Mouse (Mus musculus): ENCODE measurements at regions not wholly inside any gene's neighbourhood (a gene's known extent, or its start where the extent isn't known, plus 50 kb on each side); places are given as distances from the start of the nearest gene placed in this dataset.

DNA sequence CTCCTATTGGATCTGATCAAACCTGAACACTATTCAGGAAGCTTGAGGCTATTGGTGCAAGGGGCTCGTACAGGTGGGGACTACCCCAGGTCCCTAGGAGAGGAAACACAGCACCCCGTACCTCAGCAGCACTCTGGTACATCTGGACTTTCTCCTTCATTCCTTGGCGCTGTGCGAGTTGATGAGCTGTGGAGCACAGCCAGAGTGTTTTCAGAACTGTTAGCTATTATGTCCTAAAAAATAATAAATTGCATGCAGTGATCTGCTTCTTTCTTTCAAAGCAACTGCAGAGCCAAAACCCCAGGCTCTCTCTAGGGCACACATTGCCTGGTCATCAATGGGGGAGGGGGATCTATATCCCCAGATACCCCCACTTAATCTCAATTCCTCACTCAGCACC is 122.6 kb downstream of the Gm12728 start:
- no peak for DNase-seq (ENCODE audit: low spot score in 2 of 2)

DNA sequence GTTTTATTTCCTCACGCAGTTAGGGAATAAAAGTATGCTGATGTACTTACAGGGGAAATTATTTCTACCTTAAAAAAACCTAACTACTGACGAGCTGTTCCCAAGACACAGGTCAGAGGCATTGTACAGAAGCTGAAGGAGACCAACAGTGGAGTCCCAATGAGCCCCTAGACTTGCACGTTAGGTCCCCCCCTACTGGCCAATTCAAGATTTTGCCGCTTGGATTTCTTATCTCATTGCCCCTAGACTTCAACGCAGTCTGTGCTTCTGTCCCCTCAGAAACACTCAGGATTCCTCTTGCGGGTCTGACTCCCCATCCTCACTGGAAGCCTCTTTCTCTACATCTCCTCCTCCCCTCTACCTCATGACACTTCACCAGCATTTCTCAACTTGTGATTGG is 125.3 kb downstream of the Gm12728 start:
- peak in 1 of 2 experiments; percentile 22 for DNase-seq (ENCODE audit: low spot score in 2 of 2)

DNA sequence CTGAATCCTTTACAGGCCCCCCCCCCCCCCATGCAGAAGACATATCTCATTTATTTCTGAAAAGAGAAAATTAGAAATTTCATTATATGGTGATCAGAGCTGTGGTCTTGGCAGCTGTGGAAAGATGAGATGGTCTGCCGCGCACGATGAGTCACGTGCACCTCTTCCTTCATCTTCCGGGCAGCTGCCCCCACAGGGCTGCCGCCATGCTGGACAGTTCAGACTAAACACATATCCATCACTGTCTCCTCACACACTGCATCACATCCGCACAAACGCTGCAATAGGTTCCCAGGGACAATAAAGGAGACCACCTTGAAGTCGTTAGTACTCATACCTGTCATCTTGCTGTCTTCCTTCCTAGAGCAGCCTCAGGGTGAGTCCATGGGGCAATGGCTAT is 126.6 kb downstream of the Gm12728 start:
- no peak for DNase-seq (ENCODE audit: low spot score in 2 of 2)

DNA sequence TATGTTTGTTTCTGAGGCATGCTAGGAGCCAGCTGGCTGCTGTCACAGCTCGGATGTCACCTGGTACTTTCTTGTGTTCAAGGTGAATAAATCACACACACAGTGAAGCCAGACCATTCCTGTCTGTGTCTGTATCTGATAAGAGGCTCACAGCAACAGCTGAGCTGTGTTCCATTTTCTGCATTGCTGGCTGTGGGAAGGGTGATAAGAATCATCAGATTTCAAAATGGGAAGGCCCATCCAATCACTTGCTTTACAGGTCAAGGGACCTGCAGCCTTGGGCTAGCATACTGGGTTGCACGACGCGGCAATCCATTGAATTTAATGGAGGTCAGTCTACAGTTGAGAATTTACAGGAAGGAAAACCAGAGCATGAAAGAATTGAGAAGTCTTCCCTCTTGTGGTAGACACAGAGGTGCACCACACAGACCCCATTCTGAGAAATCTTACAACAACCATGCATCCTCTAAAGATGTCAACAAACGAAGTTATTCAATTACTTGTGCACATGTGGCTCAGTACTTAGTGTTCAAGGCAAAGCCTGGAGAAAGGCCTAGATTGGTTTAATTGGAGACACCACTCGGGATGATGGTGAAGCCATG is 135.2 kb downstream of the Gm12728 start:
- DNase-seq (ENCODE audit: low spot score in 2 of 2): no peak

DNA sequence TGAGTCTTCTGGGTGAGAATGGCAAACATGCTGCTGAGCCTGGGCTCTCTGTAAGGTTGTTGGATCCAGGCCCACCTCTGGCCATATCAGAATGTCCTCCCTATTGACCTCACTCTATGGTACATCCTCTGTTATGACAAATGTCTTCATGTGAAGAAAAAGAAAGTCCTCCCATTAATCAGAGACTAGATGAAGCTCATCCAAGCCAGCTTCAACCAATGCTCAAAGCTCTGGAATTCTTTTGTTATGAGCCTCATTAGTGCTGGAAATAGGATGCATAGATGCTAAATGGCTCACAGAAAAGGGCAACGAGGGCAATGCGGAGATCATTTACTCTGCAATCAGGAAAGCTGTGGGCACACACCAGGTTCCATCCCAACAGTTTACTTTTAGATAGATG is 135.8 kb downstream of the Gm12728 start:
- DNase-seq (ENCODE audit: low spot score in 2 of 2): no peak

DNA sequence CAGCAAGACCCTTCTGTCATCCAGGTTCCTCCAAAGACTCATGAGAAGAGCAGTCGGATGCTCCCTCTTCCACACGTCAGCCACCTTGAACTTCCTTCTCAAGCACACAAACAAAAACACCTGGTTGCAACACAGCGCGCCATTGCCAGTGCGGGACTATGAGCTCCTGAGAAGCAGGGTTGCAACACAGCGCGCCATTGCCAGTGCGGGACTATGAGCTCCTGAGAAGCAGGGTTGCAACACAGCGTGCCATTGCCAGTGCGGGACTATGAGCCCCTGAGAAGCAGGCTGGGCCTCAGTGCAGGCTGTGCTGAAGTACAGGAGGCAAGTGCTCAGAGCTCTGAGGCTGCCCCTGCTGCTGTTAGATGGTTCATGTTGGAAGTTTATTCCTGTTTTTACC is 140.0 kb downstream of the Gm12728 start:
- no peak for DNase-seq (ENCODE audit: low spot score in 2 of 2)

DNA sequence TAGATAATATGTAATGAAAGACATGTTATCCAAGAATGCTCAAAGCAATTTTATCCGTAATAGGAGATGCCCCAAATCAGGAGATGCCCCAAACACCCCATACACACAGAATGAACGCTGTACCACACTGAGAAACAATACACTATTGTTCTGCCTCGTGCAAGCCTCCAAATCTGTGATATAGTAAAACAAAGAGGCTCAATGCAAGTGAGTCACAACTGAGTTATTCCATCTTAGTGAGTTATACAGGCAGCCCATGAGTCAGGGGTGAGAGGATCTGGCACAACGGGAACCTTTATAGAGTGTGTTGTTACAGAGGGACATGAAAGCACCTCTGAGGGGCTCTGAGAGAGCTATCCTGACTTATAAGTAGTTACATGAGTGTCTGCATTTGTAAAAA is 145.3 kb downstream of the Gm12728 start:
- no peak for DNase-seq (ENCODE audit: low spot score in 2 of 2)

DNA sequence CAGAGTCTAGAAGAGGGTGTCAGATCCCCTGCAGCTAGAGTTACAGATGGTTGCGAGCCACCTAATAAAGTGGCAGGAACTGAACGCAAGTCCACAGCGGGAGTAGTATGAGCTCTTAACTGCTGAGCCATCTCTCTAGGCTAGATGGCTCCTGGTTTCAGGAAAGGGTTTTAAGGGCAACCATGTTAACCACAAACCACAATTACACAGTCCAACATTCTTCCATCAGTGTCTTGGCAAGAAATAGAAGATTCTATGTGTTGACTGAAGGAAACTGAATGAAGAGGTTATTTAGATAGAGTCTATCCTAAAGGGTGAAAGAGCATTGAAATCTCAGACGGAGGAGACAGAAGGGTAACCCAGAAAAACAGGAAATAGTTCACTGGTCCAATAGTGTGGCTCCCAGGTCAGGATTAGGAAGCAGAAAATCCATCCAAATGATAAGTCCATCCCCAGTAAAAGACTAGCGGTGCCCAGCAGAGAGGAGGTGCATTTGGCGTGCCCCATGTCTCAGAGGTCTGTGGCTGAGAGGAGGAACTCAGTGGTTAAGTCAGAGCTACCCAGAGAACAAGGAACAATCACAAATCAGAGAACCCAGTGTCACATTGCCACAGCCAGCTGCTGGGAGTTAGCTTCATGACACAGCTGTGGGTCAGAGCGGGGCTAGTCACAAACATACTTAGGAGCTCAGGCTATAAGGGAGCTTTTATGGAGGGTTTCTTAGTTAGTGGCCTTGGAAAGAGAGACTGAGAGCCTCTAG is 147.3 kb downstream of the Gm12728 start:
- DNase-seq (ENCODE audit: low spot score in 2 of 2): no peak

DNA sequence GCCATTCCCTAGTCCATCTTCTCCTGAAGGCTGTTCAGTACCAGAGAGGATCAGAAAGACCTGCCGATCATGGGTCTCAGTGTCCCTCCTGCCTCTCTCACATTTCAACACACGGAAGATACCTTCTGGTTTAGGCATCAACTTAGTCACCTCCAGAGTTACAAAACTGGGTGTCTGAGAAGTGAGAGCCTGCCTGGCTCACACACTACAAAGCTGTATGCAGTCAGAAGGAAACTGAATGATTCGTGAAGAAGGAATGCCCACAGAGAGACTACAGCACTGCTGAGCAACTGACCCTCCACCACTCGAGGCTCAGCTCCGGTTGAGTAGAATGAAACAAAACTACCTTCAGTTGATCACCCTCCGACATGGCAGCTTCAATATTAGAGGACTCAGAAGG is 147.9 kb downstream of the Gm12728 start:
- no peak for DNase-seq (ENCODE audit: low spot score in 2 of 2)

DNA sequence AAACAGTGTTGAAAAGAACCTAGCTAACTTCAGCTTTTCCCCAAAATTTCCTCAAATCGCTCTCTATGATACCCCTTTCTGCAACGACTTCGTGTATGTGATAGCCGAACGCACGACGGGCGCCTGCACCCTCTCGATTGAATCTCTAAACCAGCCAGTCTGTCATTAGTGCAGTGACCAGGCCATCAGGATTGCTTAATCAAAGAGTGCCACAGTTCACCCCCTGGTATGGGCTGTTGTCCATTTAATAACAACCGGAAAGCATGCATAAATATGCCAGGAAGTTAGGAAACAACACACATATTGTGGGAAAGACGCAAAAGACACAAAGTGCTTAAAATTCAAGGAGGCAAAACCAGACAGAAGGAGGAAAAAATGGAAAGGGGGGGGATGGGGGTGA is 149.2 kb downstream of the Gm12728 start:
- no peak for DNase-seq (ENCODE audit: low spot score in 2 of 2)

DNA sequence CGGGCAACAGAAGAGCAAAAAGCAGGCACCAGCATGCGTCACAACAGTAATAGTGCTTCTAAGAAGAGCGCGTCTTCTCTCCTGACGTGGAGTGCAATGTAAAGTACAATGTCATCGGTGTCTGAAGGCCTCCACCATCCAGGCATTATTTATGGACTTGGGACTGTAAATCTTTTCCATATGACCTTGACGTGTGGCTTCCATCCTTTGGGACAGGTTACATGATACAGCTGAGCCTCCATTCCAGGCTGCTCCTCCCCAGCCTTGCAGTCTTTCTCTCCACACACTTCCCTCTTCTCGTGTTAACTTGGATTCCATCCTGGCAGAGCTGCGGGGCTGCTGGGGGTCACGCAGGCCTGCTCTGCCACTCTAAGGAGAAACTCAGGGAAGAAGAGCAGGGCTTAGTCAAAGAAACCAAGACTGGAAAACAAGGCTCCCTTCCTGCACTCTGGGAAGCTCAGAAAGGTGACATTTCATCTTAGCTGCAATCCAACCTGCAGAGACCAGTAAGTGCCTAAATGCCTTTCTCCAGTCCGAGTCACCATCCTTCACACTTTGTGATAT is 150.0 kb downstream of the Gm12728 start:
- no peak for DNase-seq (ENCODE audit: low spot score in 2 of 2)

DNA sequence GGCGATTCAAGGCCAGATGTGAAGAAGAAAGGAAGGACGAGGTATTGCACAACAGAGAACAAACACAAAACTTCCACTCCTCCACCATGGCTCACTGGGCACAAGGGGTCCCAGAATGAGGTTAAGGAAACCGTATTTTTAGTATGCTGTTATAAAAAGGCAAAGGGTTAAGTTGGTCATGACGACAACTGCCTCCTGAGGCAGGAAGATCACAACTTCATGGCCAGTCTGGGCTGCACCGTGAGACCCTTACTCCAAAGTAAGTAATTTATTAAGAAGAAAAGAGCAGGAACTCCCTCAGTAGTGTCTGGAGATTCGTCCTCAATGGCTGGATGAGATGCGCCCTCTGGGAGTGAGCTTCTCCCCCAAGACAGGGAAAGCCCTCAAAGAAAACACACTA is 151.2 kb downstream of the Gm12728 start:
- DNase-seq (ENCODE audit: low spot score in 2 of 2): no peak

DNA sequence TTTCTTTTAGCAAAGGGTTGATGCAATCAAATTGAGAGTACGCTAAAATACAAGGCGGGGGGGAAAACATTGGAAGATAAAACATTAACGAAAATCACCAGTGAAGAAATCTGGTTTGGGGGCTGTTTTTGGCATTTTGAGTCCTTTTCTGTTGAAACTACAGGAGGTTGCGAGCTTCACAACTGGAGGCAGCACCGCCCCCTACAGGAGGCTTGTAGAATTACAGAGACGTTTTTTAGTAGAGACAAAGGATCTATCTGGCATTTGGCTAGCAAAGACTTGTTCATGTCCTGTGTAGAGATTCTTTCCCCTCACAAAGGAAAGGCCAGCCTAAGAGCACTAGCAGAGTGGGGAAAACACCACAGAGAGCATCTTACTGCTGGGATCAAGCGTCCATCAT is 152.1 kb downstream of the Gm12728 start:
- DNase-seq (ENCODE audit: low spot score in 2 of 2): peak; percentile 42 to 58

DNA sequence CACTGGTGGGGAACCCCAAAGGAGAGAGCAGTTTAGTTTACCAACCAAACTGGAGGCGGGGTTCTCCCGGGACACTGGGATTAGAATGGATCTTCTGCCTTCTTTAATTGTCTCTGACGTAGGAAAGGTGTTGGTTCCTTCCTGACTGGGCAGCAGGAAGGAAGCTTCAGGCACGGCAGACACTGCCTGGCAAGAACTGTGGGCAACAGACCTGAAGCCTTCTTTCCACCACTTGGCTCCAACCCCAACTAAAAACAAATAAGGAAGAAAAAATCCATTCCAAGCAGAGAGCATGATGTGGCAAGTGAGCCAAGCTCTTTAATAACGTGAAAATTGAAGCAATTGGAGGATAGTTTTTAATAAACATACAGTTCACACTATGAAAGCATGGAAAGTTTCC is 155.3 kb downstream of the Gm12728 start:
- DNase-seq (ENCODE audit: low spot score in 2 of 2): no peak

DNA sequence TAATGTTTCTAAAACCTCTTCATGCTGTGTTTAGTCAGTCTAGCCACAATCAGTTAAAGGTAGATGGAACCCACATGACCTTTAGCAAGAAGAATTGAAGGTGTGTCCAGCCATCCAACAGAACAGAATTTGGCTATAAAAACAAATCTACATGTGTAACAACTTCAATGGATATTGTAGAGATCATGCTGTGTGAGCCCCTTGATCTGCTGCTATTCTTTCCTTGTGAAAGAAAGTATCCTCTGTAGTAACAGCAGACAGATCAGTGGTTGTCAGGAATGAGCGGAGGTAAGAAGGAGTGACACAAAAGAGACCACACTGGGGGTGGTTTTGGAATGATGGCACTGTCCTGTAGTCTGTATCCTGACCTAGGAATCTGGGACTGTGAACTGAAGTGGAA is 156.3 kb downstream of the Gm12728 start:
- DNase-seq (ENCODE audit: low spot score in 2 of 2): no peak

DNA sequence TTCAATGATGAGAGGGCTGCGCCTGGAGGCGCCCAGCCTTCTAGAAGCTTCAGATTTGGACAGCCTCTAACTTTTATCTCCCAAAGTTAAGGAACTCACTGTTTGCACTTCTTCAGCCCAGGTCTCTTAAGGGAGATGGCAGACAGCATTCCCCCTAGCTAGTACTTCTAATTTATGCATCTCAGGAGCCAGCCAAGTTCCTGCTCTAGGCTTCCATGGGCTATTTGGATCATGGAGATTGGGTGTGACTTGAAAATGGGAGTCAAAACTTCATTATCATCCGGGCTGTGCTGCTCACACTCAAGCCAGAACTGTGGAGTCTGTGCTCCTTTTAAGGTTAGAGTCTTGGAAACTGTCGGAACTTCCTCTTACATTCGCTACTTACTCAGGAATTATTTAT is 158.7 kb downstream of the Gm12728 start:
- DNase-seq (ENCODE audit: low spot score in 2 of 2): no peak

DNA sequence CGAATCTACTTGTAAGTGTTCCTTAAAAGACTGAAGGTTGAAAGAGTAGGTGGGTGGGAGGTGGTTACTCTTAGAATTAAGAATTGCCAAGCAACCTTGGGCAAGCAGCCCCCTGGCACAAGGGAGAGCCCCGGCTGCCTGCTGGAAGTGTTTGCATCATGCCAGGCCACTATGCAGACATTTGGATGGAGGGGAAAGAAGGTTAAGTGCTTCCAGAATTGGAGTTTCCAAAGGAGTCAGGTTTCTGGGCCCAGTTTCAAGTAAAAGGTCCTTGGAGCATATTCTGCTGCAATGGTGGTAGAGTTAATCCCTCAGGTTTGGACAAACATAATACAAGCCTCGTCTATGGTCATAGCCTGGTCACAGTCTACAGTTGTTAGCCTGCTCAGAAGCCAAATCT is 162.7 kb downstream of the Gm12728 start:
- no peak for DNase-seq (ENCODE audit: low spot score in 2 of 2)

DNA sequence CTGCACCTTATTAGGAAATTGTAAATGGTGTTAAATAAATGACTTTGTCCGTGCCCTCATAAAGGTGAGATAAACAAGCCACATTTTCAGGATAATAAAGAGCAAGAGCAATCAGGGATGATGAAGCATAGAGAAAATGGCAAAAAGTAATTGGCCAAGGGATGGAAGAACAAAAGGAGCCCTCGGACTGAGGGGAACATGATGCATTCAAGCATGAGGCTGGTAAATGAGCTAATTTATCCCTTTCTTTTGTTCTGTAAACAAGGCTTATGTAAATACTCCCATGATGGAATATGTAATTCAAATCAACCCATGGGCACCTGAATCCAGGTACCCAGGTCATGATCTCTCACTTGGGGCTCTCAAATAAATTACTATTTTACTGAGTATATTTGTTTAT is 166.8 kb downstream of the Gm12728 start:
- DNase-seq (ENCODE audit: low spot score in 2 of 2): no peak

DNA sequence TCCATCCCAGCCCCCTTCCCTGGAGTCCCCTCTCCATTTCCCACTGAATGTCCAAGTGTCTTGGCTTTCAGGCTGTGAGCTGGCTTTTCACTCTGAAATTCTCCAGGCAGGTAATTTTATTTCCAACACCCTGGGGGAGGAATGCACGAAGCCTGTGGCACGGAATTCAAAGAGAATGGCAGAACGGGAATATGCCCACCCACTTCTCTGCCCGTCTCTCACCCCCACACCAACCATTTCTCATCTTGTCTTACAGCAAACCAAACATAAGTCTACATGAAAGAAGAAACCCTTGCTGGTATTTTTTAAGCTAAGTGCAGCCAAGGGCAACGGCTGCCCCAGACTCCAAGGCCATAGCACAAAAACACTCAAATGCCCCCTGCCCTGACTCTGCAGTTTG is 168.7 kb downstream of the Gm12728 start:
- no peak for DNase-seq (ENCODE audit: low spot score in 2 of 2)

DNA sequence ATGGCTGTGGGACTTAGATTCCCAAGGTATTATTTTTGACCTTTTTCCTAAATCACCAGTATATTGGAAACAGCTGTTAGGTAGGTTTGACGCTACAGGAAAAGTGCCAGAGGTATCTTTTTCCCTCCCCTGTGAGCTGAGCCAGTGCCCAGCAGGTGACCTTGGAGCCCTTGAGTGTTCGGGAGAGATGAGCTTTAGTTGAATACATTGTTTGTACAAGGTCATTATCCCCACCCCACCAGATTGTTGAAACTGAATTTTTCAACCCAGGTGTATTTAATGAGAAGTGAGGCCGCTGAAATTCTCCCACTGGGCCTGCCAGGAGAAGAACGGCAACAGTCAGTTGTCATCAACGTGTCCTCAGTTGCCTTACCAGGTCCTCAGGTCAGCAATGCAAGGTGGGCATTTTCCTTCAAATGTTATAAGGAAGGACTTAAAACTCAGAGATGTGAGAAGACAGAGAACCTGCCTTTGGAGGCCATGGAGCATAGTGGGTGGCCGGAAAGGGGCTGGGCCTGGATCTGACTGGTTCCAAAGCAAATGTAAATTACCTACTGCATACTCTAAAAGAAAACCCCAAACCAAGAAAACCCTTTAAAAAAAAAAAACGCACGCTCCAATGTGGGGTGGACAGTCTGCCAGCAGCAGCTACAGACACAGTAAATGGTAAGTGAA is 172.2 kb downstream of the Gm12728 start:
- no peak for DNase-seq (ENCODE audit: low spot score in 2 of 2)

DNA sequence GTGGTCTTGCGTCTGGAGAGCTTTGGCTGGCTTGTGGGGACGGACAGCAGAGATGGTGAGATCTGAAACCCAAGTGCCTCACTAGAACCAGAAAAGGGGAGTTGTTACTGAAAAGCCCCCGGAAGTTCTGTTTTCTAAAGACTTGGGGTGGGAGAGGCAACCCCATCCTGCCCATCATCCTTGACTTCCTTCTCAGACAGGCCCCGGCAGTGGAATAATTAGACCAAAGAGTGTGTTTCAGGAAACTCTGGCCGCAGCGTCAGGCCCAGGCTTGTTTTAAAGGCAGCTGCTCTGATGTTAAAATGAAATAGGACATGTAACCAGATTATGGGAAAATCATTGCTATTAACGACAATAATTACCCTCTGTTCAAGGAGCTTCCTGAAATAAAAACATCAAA is 172.9 kb downstream of the Gm12728 start:
- no peak for DNase-seq (ENCODE audit: low spot score in 2 of 2)

DNA sequence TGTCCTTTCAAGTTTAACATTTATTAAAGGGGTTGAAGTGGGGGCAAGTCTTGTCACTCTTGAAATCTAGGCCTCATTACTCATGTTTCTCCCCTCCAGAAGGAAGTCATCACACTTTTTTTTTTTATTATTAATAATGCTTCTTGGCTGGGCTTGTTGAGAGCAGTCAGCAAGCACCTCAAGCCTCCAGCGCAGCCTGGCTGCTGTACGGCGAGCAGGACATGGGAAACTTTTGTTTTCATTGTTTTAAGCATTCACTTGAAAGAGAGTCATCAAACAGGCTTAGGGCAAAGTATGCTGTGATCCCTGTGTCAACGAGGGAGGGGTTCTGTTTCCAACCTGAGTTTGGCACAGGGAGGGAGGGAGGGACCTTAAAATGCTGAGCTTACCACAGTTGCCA is 178.7 kb downstream of the Gm12728 start:
- no peak for DNase-seq (ENCODE audit: low spot score in 2 of 2)

DNA sequence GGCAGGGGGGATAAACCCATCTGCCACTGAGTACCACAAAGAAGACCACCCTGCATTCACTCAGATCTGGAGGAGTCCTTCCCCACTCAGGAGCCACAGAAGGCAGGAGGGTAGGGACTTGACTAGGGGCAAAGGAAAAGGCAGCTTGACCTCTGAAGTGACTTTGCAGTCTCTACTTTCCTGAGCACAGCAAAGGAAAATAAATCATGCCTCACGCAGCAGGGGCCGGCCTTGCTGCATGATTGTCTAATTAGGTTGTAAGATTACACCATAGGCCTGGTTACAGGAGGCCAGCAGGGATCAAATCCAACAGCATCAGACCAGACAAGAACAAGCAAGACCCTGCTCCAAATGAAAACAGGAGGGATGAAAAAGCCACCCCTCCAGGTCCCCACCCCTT is 180.0 kb downstream of the Gm12728 start:
- DNase-seq (ENCODE audit: low spot score in 2 of 2): no peak

Measured in cerebellum, postnatal 4 days (tissue).